Mouse (Mus musculus) retina, embryonic 14.5 days (tissue): ENCODE results near the gene Rnf34.

Experiments
- DNase-seq: peaks from one replicate; pipeline ENCODE4 v3.0.0-alpha.2; 2015; ENCODE audit warnings: low spot score

Rnf34 gene

GRCm38 (mm10) chr5:122849521-122850318 is at the start of gene Rnf34:
Gene Rnf34 (plus strand): TSS chr5:122850048.
- DNase-seq = peak; percentile 99

- no peak for DNase-seq
Measured at GRCm38 (mm10) chr5:122800345-122801010, 49.4 kb upstream of the Rnf34 start.

GRCm38 (mm10) chr5:122801684-122802083 is 48.2 kb upstream of the Rnf34 start:
- no peak for DNase-seq

- no peak for DNase-seq
Measured at GRCm38 (mm10) chr5:122802706-122803105, 47.1 kb upstream of the Rnf34 start.

- DNase-seq = peak; percentile 62
Measured at GRCm38 (mm10) chr5:122805503-122805902, 44.3 kb upstream of the Rnf34 start.

GRCm38 (mm10) chr5:122811364-122812079 is 38.3 kb upstream of the Rnf34 start:
- DNase-seq = peak; percentile 76

- no peak for DNase-seq
Measured at GRCm38 (mm10) chr5:122812699-122813098, 37.1 kb upstream of the Rnf34 start.

GRCm38 (mm10) chr5:122820777-122821523 is 28.9 kb upstream of the Rnf34 start, which contains the start of gene Anapc5:
Gene Anapc5 (minus strand): TSS chr5:122821339.
- peak; percentile 96 for DNase-seq

- no peak for DNase-seq
Measured at GRCm38 (mm10) chr5:122821524-122821885, 28.3 kb upstream of the Rnf34 start.

- no peak for DNase-seq
Measured at GRCm38 (mm10) chr5:122822441-122822840, 27.4 kb upstream of the Rnf34 start.

GRCm38 (mm10) chr5:122823976-122824375 is 25.9 kb upstream of the Rnf34 start:
- DNase-seq = no peak

- no peak for DNase-seq
Measured at GRCm38 (mm10) chr5:122824450-122824849, 25.4 kb upstream of the Rnf34 start.

GRCm38 (mm10) chr5:122825099-122825498 is 24.7 kb upstream of the Rnf34 start:
- no peak for DNase-seq

- no peak for DNase-seq
Measured at GRCm38 (mm10) chr5:122832536-122832935, 17.3 kb upstream of the Rnf34 start.

GRCm38 (mm10) chr5:122832996-122833395 is 16.9 kb upstream of the Rnf34 start:
- DNase-seq = no peak

- DNase-seq = no peak
Measured at GRCm38 (mm10) chr5:122841126-122841525, 8.7 kb upstream of the Rnf34 start.

GRCm38 (mm10) chr5:122843799-122844198 is 6.0 kb upstream of the Rnf34 start:
- no peak for DNase-seq

- DNase-seq = no peak
Measured at GRCm38 (mm10) chr5:122850319-122851002, 613 bp downstream of the Rnf34 start.

GRCm38 (mm10) chr5:122852611-122853010 is 2.8 kb downstream of the Rnf34 start:
- no peak for DNase-seq

- no peak for DNase-seq
Measured at GRCm38 (mm10) chr5:122855858-122856257, 6.0 kb downstream of the Rnf34 start.

GRCm38 (mm10) chr5:122863053-122863452 is 13.2 kb downstream of the Rnf34 start:
- DNase-seq = no peak
